8 mouse cellular contexts compared by ENCODE assay signal in the genomic region with DNA sequence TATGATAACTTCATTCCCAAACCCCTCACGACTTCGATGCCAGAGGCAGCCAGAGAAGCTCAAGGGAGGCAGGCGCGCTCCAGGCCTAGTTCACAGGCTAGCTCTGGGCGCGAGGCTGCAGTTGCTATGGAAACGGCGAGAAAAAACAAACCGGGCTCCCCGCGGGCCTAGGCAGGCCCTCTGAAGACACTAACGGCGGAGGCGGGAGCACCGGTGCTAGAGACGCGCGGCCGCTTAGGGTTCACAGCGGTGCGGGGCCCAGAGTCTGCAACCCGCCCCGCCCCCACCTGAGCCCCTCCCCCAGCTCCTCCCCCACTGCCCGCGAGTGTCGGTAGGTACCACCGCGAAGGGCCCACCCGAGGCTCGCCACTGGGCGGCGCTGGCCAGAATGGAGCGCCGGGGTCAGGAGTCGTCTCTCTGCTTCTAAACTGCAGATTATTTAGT. TPM values are rescaled to one million over a fixed set of nuclear protein-coding genes. Genes with fewer than 3 reads are reported as not detected.
DNase-seq lines count a peak whose midpoint lies in the region; ATAC-seq and TF ChIP-seq lines count a peak whose summit lies in the region.

No protein-coding gene starts in this region.

- peak overlapping the region; percentile 64 for H3K4me2 ChIP-seq in liver, embryonic 15.5 days
- H3K4me2 ChIP-seq in neural tube, embryonic 13.5 days = peak overlapping the region; percentile 98

- peaks cover 38% of the 10 kb centered on the region for H3K27me3 ChIP-seq in E14TG2a.4 (ENCODE audit: insufficient read depth, low read length)
- H3K27me3 ChIP-seq in liver, embryonic 15.5 days = peaks cover 48% of the 10 kb centered on the region
- H3K27me3 ChIP-seq in neural tube, embryonic 13.5 days = peaks cover 52% of the 10 kb centered on the region

- 1% methylated on average over 35 of the region's 35 CpGs for WGBS in liver, embryonic 15.5 days (ENCODE audit: insufficient replicate concordance)
- under 1% methylated on average over 35 of the region's 35 CpGs for WGBS in neural tube, embryonic 13.5 days

- DNase-seq in brain, embryonic 14.5 days (ENCODE audit: low read depth) = peak; percentile 90
- peak; percentile 10 to 16 for DNase-seq in heart, postnatal 36 days
- DNase-seq in layer of hippocampus, adult 18-20 months (ENCODE audit: low spot score in 2 of 2) = peak; percentile 74 to 88
- DNase-seq in thymus, postnatal 25 days = peak; percentile 55

- intact Hi-C loops in heart, postnatal 36 days (cut with DNase I) = loop anchor here (5.0 kb wide), 1 partner anchor 57 kb away; no protein-coding TSS in a partner anchor

- no peak overlapping the region for H3K9ac ChIP-seq in liver, embryonic 15.5 days
- H3K9ac ChIP-seq in neural tube, embryonic 13.5 days = peak overlapping the region; percentile 61

- peak overlapping the region; percentile 80 for H3K4me3 ChIP-seq in E14TG2a.4 (replicated peaks; ENCODE audit: low read length)
- H3K4me3 ChIP-seq in embryonic fibroblast, embryonic 13.5 days (ENCODE audit: insufficient read depth, low read length) = peak overlapping the region; percentile 25
- H3K4me3 ChIP-seq in liver, embryonic 15.5 days (replicated peaks) = peak overlapping the region; percentile 41
- H3K4me3 ChIP-seq in neural tube, embryonic 13.5 days = peak overlapping the region; percentile 55

- ATAC-seq in liver, embryonic 15.5 days (ENCODE audit: insufficient read depth) = peak; percentile 47; the same call in 1 of the 2 replicates
- peak; percentile 90 for ATAC-seq in neural tube, embryonic 13.5 days (ENCODE audit: low read depth)

- H3K36me3 ChIP-seq in E14TG2a.4 (ENCODE audit: insufficient read depth, low read length) = no peaks in the 10 kb centered on the region
- no peaks in the 10 kb centered on the region for H3K36me3 ChIP-seq in liver, embryonic 15.5 days (replicated peaks)
- H3K36me3 ChIP-seq in neural tube, embryonic 13.5 days = no peaks in the 10 kb centered on the region

- no peak for TF ChIP-seq POLR2A in brain, embryonic 14.5 days (IDR thresholded peaks at IDR 0.05; ENCODE audit: borderline replicate concordance, extremely low read depth, insufficient read depth, insufficient read length, poor library complexity, severe bottlenecking)
- TF ChIP-seq POLR2A in embryonic fibroblast, embryonic 13.5 days (IDR thresholded peaks at IDR 0.05; ENCODE audit: low read depth, low read length) = no peak

- H3K9me3 ChIP-seq in E14TG2a.4 (ENCODE audit: low read length) = peaks cover 42% of the 10 kb centered on the region
- H3K9me3 ChIP-seq in liver, embryonic 15.5 days (replicated peaks) = no peaks in the 10 kb centered on the region
- no peaks in the 10 kb centered on the region for H3K9me3 ChIP-seq in neural tube, embryonic 13.5 days

- 0 out of 2 replicates have a peak, but pooled peaks have one; percentile 7 for TF ChIP-seq CTCF in E14TG2a.4 (conservative IDR thresholded peaks at IDR 0.05; ENCODE audit: low read length)
- peak; percentile 39; the same call in 1 of the 2 replicates for TF ChIP-seq CTCF in brain, embryonic 14.5 days (IDR thresholded peaks at IDR 0.05; ENCODE audit: borderline replicate concordance, extremely low read depth, insufficient read depth, insufficient read length)
- TF ChIP-seq CTCF in embryonic fibroblast, embryonic 13.5 days (IDR thresholded peaks at IDR 0.05; ENCODE audit: borderline replicate concordance, insufficient read depth, low read length) = no peak

- no peak overlapping the region for H3K27ac ChIP-seq in embryonic fibroblast, embryonic 13.5 days (ENCODE audit: insufficient read depth, low read length)
- no peak overlapping the region for H3K27ac ChIP-seq in liver, embryonic 15.5 days (replicated peaks)
- H3K27ac ChIP-seq in neural tube, embryonic 13.5 days (replicated peaks) = no peak overlapping the region

- H3K4me1 ChIP-seq in E14TG2a.4 (replicated peaks; ENCODE audit: low read depth, low read length) = peaks cover 14% of the 10 kb centered on the region
- H3K4me1 ChIP-seq in embryonic fibroblast, embryonic 13.5 days (ENCODE audit: control insufficient read depth, insufficient read depth, low read length) = no peaks in the 10 kb centered on the region
- H3K4me1 ChIP-seq in liver, embryonic 15.5 days (replicated peaks) = 0 out of 2 replicates have a peak, but pooled peaks cover 11% of the 10 kb centered on the region
- H3K4me1 ChIP-seq in neural tube, embryonic 13.5 days (replicated peaks) = peaks cover 18% of the 10 kb centered on the region

RNA-seq across cellular contexts. Expression of a gene that starts 0.7 kb away (rescaled TPM):
- 0.82 and 2.9 TPM in 2 replicates for polyA plus RNA-seq in brain, embryonic 14.5 days (2012; rRNA removed)
- not detected in 2 replicates for polyA plus RNA-seq in embryonic fibroblast, embryonic 13.5 days (2011; ENCODE audit: insufficient read length, low read depth, missing spikeins)
- not detected for total RNA-seq in heart, postnatal 36 days (2021)
- 10 to 100 TPM; 12.2 to 14.3 TPM for total RNA-seq in layer of hippocampus, adult 18-20 months (2021)
- 0.09 and 0.78 TPM in 2 replicates for polyA plus RNA-seq in liver, embryonic 15.5 days (2015; fragmentation: Nextera tagmentation; extraction: Ambion mirVana)
- polyA plus RNA-seq in neural tube, embryonic 13.5 days (2015; fragmentation: Nextera tagmentation; extraction: Ambion mirVana) = 0.82 and 1.8 TPM in 2 replicates

RNA-seq across cellular contexts. Expression of a gene that starts 35.0 kb away (rescaled TPM):
- 35.7 and 41.3 TPM in 2 replicates for polyA plus RNA-seq in brain, embryonic 14.5 days (2012; rRNA removed)
- polyA plus RNA-seq in embryonic fibroblast, embryonic 13.5 days (2011; ENCODE audit: insufficient read length, low read depth, missing spikeins) = 27.0 and 31.3 TPM in 2 replicates
- total RNA-seq in heart, postnatal 36 days (2021) = 10 to 100 TPM; 45.8 to 49.0 TPM
- 10 to 100 TPM; 55.0 to 61.9 TPM for total RNA-seq in layer of hippocampus, adult 18-20 months (2021)
- 7.8 and 8.4 TPM in 2 replicates for polyA plus RNA-seq in liver, embryonic 15.5 days (2015; fragmentation: Nextera tagmentation; extraction: Ambion mirVana)
- polyA plus RNA-seq in neural tube, embryonic 13.5 days (2015; fragmentation: Nextera tagmentation; extraction: Ambion mirVana) = 15.6 and 16.7 TPM in 2 replicates

Comparison
In these comparisons a context has a peak if more than half of its experiments do, and no peak if none do; other contexts are left out.
1. H3K4me3 ChIP-seq: peak in every context shown above with its lines; median percentile 80 in E14TG2a.4; 55 in neural tube, embryonic 13.5 days; 41 in liver, embryonic 15.5 days; 25 in embryonic fibroblast, embryonic 13.5 days.
2. DNase-seq: peak in every context shown above with its lines; median percentile 90 in brain, embryonic 14.5 days; 81 in layer of hippocampus, adult 18-20 months; 55 in thymus, postnatal 25 days; 13 in heart, postnatal 36 days.